Mouse (Mus musculus) stomach, postnatal 0 days (tissue): ENCODE measurements at regions not wholly inside any gene's neighbourhood (a gene's known extent, or its start where the extent isn't known, plus 50 kb on each side); places are given as distances from the start of the nearest gene placed in this dataset.

Experiments used
- ATAC-seq: fragments of 200-750 bp; cut with Nextera tagmentation; 2 replicates; pipeline ENCODE4 v1.8.0; 2017; ENCODE audit not compliant: low FRiP score, low TSS enrichment
- DNase-seq: peaks from one replicate; pipeline ENCODE4 v3.0.0-alpha.2; 2016; ENCODE audit warnings: low spot score
- H3K27ac ChIP-seq: fragments of 300-500 bp; sonication (generic); replicated peaks from 2 replicates; pipeline ENCODE4 v1.5.1; 2014; ENCODE audit warnings: mild to moderate bottlenecking, control low read depth
- H3K27me3 ChIP-seq: fragments of 300-500 bp; sonication (generic); 2 replicates; pipeline ENCODE4 v1.6.1; 2014; ENCODE audit warnings: low read length; ENCODE audit not compliant: control insufficient read depth, insufficient read depth
- H3K36me3 ChIP-seq: fragments of 300-500 bp; sonication (generic); 2 replicates; pipeline ENCODE4 v1.6.1; 2014; ENCODE audit warnings: low read length, mixed read lengths; ENCODE audit not compliant: control insufficient read depth, insufficient read depth
- H3K4me1 ChIP-seq: fragments of 300-500 bp; sonication (generic); replicated peaks from 2 replicates; pipeline ENCODE4 v1.6.1; 2014; ENCODE audit warnings: antibody characterized with exemption; ENCODE audit not compliant: control insufficient read depth, insufficient read depth
- H3K4me2 ChIP-seq: fragments of 300-500 bp; sonication (generic); replicated peaks from 2 replicates; pipeline ENCODE4 v1.6.1; 2014; ENCODE audit warnings: low read depth, mild to moderate bottlenecking, control low read depth, moderate library complexity
- H3K4me3 ChIP-seq: fragments of 300-500 bp; sonication (generic); 2 replicates; pipeline ENCODE4 v1.5.1; 2014; ENCODE audit warnings: low read depth, low read length, control low read depth
- H3K9ac ChIP-seq: fragments of 300-500 bp; sonication (generic); 2 replicates; pipeline ENCODE4 v1.6.1; 2014; ENCODE audit warnings: mild to moderate bottlenecking, low read length, control low read depth, mixed read lengths
- H3K9me3 ChIP-seq: fragments of 300-500 bp; sonication (generic); 2 replicates; pipeline ENCODE4 v1.6.1; 2016; ENCODE audit warnings: low read length; ENCODE audit not compliant: control insufficient read depth
- CTCF ChIP-seq: IDR thresholded peaks from 2 replicates; pipeline ENCODE4 v1.5.1; 2016; ENCODE audit warnings: antibody characterized with exemption, low read depth, mild to moderate bottlenecking, moderate library complexity
- EP300 ChIP-seq: optimal IDR thresholded peaks from 2 replicates; pipeline ENCODE3; 2016; ENCODE audit warnings: antibody characterized with exemption
- WGBS: fragments of 180-500 bp; shearing (Covaris S2); extraction: QIAGEN DNeasy Blood & Tissue Kit; methylation state at CpG from one replicate; pipeline ENCODE4 v1.1.7; 2014; 5-methylcytosine and 5-hydroxymethylcytosine counted together

GRCm38 (mm10) chr15:52961491-52961890 lies 923.2 kb upstream of the Gm7489 start:
- no peak for TF ChIP-seq EP300
- TF ChIP-seq CTCF = no peak
- Histone ChIP-seq H3K27me3 (no peaks in the 10 kb centered on the region), H3K4me1 (no peaks in the 10 kb centered on the region), H3K9me3 (no peaks in the 10 kb centered on the region), H3K4me2 (no peak overlapping the region), H3K27ac (no peak overlapping the region), H3K4me3 (no peak overlapping the region), H3K36me3 (no peaks in the 10 kb centered on the region), H3K9ac (no peak overlapping the region)
- ATAC-seq (no peak), DNase-seq (no peak)
- 54% methylated on average over 3 of the region's 3 CpGs for WGBS

GRCm38 (mm10) chr15:52963918-52964317 lies 920.8 kb upstream of the Gm7489 start:
- ATAC-seq (no peak), DNase-seq (no peak)
- Histone ChIP-seq H3K36me3 (no peaks in the 10 kb centered on the region), H3K4me2 (no peak overlapping the region), H3K4me1 (no peaks in the 10 kb centered on the region; the same call in 1 of the 2 replicates), H3K9ac (no peak overlapping the region), H3K9me3 (no peaks in the 10 kb centered on the region), H3K27me3 (no peaks in the 10 kb centered on the region), H3K27ac (no peak overlapping the region), H3K4me3 (no peak overlapping the region)
- TF ChIP-seq EP300 (no peak), CTCF (no peak)
- WGBS = 44% methylated on average over 2 of the region's 2 CpGs

- H3K36me3 ChIP-seq = no peaks in the 10 kb centered on the region
- no peaks in the 10 kb centered on the region; the same call in 1 of the 2 replicates for H3K4me1 ChIP-seq
- H3K27ac ChIP-seq = no peak overlapping the region
- ATAC-seq (peak; percentile 38; the same call in 1 of the 2 replicates), DNase-seq (no peak)
- TF ChIP-seq CTCF (no peak), EP300 (no peak)
- H3K4me3 ChIP-seq = no peak overlapping the region
- H3K27me3 ChIP-seq = no peaks in the 10 kb centered on the region
- no peak overlapping the region for H3K4me2 ChIP-seq
- WGBS = 37% methylated on average over 1 of the region's 1 CpGs
- H3K9ac ChIP-seq = no peak overlapping the region
- no peaks in the 10 kb centered on the region for H3K9me3 ChIP-seq
Observed at GRCm38 (mm10) chr15:52964403-52964802, 920.3 kb upstream of the Gm7489 start.

GRCm38 (mm10) chr15:52967801-52968235 lies 916.9 kb upstream of the Gm7489 start:
- Histone ChIP-seq H3K9me3 (no peaks in the 10 kb centered on the region), H3K4me3 (no peak overlapping the region), H3K4me2 (no peak overlapping the region), H3K4me1 (no peaks in the 10 kb centered on the region; the same call in 1 of the 2 replicates), H3K9ac (no peak overlapping the region), H3K27ac (0 out of 2 replicates have a peak overlapping the region, but pooled peaks have one; percentile 24), H3K27me3 (no peaks in the 10 kb centered on the region), H3K36me3 (no peaks in the 10 kb centered on the region)
- DNase-seq (peak; percentile 13), ATAC-seq (peak; percentile 76)
- WGBS = 6% methylated on average over 4 of the region's 4 CpGs
- TF ChIP-seq CTCF = no peak
- TF ChIP-seq EP300 = no peak

- DNase-seq (no peak), ATAC-seq (no peak)
- no peaks in the 10 kb centered on the region for H3K9me3 ChIP-seq
- no peaks in the 10 kb centered on the region for H3K27me3 ChIP-seq
- TF ChIP-seq CTCF (no peak), EP300 (no peak)
- H3K27ac ChIP-seq = no peak overlapping the region
- no peak overlapping the region for H3K9ac ChIP-seq
- H3K4me2 ChIP-seq = no peak overlapping the region
- WGBS = 65% methylated on average over 2 of the region's 2 CpGs
- no peaks in the 10 kb centered on the region for H3K36me3 ChIP-seq
- H3K4me1 ChIP-seq = no peaks in the 10 kb centered on the region
- no peak overlapping the region for H3K4me3 ChIP-seq
Observed at GRCm38 (mm10) chr15:52982821-52983220, 901.9 kb upstream of the Gm7489 start.

GRCm38 (mm10) chr15:52990580-52990979 lies 894.1 kb upstream of the Gm7489 start:
- Histone ChIP-seq H3K36me3 (no peaks in the 10 kb centered on the region), H3K9ac (no peak overlapping the region), H3K27me3 (no peaks in the 10 kb centered on the region), H3K4me2 (no peak overlapping the region), H3K4me1 (no peaks in the 10 kb centered on the region), H3K4me3 (no peak overlapping the region), H3K9me3 (no peaks in the 10 kb centered on the region), H3K27ac (no peak overlapping the region)
- TF ChIP-seq EP300 (no peak), CTCF (no peak)
- no peak for DNase-seq
- ATAC-seq = no peak
